Mouse (Mus musculus) spleen, postnatal 4 days (tissue): Measurements from ENCODE around the gene Ppih.

Experiments
- DNase-seq, 2 experiments: peaks; one replicate each; pipeline ENCODE4 v3.0.0; 2022; ENCODE audit warnings: low spot score in 2 of 2

The Ppih gene

DNA sequence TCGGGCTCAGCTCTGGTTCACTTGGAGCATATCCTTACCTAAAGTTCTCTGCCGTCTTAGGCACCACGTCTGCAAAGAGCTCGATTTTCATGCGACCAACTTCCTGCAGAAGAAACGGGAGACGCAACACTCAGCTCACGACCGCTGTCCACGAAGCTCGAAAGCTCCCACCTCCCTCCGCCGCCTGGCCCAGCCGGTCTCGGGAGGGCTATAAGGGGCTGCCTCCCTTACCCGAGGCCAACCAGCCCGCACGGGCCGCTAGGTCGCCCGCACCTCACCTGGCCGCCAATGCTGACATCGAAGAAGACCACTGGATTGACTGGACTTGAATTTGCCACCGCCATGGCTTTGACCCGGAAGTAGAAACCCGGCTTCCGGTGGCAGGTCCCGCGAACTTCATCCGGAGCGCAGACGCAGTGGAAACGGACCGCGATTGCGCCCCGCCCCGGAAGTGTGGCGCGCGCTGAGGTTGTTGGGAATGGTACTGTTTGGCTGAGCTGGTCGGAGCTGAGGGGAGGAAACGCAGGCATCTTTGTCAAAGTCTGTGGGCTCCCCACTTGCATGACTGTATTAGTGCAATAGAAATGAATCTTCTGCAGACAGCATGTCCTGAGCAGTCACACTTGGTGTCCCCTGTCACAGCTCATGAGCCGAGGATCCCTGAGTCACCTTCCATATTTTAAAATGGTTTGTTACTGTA, at the start of gene Ppih:
Gene Ppih, minus strand, starts transcription at position 416 of the 700 bp plus-strand sequence.
- peak; percentile 93 to 96 for DNase-seq

DNA sequence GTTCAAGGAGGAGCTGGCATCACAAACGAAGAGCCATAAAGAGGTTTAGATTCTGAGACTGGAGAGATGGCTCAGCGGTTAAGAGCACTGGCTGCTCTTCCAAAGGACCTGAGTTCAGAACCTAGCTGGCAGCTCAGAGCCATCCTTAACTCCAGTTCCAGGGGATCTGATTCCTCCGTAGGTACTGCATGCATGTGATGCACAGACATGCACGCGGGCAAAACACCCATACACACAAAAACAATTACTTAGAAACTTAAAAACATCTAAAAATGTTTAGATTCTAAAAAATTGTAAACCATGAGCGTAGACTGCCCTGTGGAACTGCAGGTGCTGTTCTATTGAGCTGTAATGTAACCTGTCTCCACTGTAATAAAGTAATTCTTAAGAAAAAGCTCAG, 49.1 kb upstream of the Ppih start:
- DNase-seq: no peak

DNA sequence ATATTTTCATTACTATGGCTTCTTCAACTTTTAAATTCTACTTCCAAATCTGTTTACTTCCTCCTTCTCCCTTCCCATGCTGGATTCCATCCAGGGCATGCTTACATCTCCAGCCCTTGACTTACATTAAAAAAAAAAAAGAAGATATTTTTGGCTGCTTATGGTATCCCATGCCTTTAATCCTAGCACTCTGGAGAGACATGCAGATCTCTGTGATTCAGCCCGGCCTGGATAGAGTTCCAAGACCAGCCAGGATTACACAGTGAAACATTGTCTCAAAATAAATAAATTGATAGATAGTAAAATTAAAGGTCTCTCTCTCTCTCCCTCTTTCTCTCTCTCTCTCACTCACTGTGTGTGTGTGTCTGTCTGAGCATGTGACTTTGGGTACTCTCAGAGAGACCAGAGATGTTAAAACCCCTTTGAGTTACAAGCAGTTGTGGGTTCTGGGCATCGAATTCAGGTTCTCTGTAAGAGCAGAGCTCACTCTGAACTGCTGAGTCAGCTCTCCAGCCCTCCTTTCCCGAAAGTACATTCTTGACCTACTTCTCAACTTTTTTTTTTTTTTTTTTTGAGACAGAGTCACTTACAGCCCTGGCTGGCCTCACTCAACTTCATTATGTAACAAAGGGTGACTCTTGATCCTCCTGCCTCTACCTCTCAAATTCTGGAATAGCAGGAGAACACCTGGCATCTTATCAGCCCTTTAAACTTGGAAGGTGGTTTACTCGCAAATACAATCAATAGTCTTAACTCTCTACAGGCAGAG, 46.6 kb upstream of the Ppih start:
- DNase-seq: no peak

DNA sequence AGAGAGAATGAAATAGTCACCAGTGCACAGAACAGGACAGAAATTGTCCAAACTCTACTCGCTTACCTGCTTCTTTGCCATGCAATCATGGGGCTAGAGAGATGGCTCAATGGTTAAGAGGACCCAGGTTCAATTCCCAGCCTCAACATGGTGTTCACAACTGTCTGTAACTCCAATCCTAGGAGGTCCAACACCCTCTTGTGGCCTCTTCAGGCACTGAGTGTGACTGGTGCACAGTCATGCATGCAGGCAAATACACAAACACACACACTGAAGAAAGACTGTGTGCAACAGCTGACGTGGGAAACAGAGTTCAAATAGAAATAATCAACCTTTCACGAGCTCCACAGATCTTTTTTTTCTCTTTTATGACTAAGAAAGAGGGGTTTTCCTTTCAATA, 41.9 kb upstream of the Ppih start:
- no peak for DNase-seq

DNA sequence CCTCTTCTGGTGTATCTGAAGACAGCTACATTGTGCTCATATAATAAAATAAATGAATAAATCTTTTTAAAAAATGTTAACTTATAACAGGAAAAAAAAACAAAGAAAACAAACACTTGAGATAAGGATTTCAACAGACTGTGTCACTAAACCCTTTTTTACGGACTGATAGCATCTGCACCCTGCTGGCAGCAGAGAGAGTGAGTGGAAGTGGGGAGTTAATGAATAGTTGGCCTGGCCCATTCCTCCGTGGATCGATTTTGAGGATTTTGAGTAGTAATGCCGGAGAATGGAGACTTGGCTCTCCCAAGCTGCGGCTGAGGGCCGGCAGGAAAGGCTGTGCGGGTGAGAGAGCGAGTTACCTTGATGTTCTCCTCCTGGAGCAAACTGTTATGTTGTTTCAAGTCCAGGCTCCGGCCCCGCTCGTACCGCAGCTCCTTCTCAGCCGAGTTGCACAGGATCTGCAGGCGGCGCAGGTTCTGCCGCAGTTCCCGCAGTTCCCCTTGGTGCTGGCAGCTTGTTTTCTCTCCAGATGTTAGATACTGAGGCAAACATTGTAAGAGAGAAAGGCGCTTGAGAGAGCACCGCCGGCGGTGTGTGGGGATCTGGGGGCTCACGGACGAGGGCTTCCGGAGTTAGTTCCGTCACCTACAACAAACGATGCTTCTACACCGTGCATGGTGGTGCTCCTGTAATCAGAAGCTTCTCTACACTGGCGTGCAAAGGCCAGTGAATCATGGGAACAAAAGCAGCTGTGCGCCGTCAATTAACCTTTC, 39.0 kb upstream of the Ppih start:
- no peak for DNase-seq

DNA sequence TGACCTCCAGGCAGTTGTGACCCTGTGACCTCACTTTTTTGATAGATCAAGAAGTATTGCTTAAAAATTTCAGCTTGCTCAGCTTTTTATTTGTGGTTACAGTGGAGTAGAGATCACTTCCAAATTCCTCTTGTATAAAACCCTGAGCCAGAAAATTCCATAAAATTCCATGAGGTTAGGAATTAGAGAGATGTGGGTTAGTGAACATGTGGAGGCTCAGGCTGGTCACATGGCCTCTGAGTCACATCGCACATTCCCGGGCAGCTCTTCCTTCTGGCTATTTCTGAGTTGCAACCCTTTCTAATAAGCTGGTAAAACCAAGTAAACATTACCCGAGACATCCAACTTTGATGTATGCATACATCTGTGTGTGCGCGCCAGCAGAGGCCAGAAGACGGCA, 25.2 kb upstream of the Ppih start:
- DNase-seq: no peak

DNA sequence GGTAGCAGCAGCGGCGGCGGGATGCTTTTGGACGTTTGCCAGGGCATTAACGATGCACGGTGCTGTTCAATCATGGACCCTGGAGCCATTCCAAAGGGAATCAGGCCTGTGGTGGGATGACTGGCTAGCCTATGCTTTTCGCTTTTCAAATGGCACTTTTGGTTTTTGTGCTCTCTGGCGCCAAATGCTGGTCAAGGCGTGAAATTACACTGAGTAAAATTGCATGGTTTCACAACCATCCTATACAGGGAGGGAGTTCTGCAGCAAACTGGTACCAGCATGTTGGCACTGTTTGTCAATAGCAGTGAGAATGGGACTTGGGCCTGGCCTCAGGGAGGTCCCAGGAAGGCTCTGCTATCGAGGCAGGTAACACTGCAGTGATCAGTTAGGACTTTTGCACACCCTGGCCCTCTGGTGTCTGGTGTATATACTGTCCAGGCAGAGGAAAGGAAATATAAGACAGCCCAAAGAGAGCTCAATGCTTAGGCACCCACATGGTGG, 18.6 kb upstream of the Ppih start:
- DNase-seq: peak in 1 of 2 experiments; percentile 70

DNA sequence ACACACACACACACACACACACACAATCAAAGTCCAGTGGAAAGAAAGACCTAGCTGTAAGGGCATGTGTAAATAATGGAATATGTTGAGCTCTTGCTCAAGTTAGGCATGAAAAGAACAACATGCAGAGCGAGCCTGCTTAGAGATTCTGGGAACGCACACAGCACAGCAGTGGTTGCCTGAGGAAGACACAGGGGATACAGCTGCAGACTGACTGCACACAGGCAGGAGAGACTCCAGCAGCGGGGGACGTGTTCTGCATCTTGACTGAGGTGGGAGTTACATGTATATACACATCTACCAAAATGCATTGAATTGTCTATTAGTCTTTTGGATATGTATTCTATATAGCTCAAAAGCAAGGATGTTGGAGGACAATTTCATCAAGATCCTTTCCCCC, 18.1 kb upstream of the Ppih start:
- DNase-seq: no peak

DNA sequence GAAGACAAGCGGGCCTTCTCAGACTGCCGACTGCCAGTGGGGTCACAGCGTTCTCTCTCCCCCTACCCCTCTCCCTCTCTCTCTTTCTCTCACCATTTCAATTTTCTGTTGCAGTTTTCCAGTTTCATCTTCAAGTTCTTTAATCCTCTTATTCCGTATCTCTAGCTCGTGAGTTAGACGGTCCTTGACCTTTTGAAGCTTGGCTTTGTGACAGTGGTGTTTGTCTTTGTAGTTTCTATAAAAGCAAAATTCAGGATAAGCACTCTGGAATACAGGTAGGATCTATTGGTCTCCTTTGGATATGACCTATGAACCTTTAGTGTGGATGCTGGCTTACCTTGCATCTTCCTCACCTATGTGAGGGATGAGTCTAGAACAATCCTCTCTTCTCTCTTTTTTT, 13.1 kb upstream of the Ppih start:
- DNase-seq: no peak

DNA sequence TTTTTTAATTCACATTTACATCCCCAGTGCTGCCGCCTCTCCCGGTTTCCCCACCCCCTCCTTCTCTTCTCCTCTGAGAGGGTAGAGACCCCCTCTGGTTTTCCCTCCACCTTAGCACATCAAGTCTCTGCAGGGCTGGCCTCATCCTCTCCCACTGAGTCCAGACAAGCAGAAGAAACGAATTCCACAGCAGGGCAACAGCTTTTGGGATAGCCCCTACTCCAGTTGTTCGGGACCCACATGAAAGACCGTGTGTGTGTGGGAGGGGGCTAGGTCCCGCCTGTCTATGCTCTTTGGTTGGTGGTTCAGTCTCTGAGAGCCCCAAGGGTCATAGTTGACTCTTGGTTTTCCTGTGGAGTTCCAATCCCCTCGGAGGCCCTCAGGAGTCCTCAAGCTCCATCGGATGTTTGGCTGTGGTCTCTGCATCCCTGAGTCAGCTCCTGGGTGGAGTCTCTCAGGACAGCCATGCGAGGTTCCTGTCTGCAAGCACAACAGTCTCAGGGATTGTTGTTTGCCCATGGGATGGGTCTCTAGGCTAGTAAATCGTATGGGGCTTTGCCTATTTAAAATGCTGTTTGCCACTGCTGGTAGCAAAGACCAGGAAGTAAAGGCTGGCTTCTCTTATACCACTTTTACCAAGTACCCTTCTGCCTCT, 677 bp upstream of the Ppih start:
- DNase-seq: no peak

DNA sequence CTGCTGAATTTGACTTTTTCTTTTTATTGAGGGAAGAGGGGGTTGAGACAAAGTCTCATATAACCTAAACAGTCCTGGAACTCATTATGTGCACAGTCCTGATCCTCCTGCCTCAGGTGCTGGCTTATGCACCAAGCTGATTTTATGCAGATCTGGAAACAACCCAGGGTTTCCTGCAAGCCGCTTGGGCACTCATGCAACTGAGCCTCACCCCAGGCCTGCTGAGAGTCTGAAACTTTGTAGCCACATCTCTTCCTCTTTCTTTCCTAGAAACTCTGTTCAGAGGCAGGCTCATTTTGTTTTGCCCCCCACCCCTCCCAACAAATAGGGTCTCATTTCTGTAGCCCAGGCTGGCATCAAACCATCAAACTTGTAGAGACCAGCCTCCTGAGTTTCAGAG, 6.6 kb downstream of the Ppih start:
- DNase-seq: no peak

DNA sequence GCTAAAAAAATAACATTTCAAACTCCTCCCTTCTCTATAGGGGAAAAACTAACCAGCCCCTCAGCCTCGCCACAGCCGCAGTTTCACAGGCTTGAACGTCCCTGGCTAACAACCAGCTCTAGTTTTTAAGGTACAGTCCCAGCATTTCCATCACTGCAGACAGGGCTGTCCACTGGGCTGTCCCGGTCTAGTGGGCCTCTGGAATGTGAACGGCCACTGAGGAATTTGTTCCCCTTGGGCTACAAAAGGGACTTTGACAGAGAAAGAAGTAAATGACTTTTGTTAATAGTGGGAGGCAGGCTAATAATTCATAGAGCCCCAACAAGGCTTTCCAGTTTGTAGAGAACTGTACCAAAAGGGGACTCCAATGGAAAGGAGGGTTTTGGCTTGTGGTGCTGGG, 14.9 kb downstream of the Ppih start:
- no peak for DNase-seq

DNA sequence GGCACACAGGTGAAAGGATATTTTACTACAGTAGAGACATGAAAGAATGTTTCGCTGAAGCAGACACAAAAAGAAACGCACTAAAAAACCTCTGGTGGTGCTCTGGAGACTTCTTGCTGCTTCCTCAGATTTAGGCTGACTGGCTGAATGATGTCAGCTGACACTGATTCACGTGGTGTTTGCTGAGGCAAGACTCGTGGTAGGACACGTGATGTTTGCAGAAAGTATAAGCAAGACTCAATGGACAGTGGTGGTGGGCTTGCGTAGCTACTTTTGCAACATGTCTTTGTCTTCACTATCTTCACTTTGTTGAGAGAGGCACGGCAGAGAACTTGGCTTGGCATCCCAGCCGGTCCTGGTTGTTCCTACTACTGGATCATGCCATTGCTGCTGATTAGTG, 17.1 kb downstream of the Ppih start:
- DNase-seq: no peak

DNA sequence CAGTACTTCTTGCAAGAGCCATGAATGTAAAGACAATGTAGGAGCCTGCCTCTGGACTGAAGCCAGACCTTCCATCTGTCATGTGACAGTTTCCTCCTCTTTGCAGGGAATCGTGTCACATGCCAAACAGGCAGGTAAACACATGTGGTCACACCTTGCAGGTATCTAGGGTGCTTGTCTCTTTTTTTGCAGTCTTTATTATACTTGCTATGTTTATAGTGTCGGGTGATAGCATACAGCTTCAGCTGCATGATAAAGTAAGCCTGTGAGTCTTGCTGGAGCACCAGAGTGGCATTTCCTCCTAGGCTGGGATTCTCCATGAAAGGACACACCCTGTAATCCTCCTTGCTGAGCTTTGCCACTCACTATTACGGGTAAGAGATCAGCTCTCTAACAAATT, 18.6 kb downstream of the Ppih start:
- DNase-seq: no peak

DNA sequence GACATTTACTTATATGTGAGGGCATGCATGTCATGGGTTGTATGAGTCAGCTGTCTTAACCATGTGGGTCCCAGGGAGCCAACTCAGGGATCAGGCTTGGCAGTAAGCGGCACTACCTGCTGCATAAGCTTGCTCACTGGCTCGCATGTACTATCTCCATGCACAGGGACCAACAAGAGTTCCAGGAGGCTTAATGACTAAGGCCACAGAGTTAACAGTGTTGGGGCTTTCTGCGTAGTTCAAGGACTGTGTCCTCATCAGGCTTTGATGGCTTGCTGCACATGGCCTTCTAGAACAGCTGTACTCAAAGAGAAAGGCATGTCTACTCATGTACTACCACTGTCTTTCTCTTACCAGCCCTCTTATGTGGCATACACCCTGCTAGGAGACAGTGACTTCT, 19.6 kb downstream of the Ppih start:
- no peak for DNase-seq

DNA sequence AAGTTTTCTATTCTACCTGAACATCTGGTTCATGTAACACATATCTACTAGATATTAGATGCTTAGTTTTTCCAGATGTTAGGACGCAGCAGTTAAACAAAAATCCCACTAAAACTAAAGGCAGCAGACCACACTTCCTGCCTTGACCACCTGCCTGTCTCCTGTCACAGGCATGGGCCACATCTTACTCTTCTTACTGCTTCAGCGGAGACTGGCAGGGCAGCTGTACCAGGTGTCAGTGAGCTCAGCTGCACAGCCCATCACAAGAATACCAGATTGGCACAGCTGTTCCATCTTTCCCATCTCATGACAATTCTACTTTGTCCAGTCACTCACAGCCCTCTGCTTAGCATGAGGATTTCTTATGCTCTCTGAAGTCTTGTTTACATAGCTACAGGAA, 23.0 kb downstream of the Ppih start:
- DNase-seq: no peak

DNA sequence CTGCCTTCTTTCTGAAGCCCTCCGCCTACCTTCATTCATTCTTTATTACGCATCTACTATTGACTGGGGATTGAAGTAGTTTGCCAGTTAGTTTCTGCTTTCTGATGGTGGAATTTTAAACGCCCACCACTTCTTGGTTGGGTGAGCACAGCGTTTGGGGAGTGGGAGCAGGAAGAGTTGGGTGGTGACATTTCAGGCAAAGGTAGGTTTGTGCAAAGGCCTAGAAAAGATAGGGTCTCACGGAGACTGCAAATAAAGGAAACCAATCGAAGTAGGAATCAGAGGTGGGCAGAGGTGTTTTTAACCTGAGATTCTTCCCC, 25.3 kb downstream of the Ppih start:
- no peak for DNase-seq

DNA sequence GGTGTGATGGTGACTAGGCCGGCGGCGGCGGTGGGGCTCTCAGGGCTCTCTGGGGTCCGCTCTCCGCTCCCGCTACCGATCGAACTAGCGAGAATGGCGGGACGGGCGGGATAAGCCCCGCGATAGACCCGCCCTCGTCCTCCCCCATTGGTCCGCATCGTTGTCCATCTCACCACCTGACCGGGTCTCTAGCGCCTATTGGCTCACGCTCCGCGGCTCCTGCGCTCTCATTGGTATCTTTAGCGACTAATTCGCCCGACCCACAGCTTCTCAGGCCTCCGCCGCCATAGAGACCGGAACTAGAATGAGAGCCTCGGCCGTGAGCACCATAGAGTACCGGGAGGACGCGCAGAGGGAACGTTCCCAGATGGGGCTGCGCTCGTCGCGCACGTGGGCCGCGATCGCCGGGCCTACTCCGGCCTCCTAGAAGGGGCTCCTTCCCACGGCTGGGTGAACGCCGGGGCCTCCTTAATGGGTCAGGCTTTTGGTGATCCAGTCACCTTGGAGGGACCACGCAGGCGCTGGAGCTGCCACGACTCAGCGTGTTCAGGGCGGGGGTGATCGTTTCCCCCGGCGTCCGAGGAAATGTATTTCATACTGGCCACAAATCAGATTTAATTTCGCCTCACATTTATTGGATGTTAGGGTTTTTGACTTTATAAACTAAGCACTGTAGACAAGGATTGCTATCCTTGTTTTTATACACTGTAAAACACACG, 25.8 kb downstream of the Ppih start, which contains the start of gene Ybx1:
Gene Ybx1, minus strand, starts transcription at position 190 of the 719 bp plus-strand sequence.
- DNase-seq: peak; percentile 100

DNA sequence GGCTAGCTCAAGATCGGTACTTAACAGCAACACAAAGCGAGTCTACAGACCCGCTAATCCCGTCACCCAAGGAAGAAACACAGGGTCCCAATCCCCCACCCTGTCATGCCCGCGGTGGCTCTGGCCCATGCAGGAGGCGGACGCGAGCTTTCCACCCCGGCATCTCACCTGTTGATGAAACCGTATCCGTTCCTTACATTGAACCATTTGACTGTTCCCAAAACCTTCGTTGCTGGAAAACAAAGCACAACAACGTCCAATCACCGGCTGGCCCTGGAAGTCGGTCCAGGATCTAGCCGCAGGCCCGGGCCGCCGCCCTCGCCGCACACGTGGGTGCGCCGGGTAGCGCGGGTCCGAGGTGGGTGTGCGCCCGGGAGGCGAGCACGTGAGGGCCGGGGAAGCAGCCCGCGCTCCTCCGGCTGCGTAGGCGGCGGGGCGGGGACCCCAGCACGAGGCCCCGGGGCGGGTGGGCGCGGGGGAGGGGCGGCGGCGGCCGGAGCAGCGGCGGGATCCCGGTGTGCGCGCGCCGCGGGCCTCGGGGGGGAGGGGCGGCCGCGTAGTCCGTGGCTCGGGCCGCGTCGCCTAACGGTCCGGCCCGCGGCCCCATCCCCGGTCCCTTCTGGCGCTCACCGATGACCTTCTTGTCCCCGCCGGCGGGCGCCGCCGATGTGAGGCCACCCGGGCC, 26.6 kb downstream of the Ppih start:
- peak; percentile 39 to 75 for DNase-seq

DNA sequence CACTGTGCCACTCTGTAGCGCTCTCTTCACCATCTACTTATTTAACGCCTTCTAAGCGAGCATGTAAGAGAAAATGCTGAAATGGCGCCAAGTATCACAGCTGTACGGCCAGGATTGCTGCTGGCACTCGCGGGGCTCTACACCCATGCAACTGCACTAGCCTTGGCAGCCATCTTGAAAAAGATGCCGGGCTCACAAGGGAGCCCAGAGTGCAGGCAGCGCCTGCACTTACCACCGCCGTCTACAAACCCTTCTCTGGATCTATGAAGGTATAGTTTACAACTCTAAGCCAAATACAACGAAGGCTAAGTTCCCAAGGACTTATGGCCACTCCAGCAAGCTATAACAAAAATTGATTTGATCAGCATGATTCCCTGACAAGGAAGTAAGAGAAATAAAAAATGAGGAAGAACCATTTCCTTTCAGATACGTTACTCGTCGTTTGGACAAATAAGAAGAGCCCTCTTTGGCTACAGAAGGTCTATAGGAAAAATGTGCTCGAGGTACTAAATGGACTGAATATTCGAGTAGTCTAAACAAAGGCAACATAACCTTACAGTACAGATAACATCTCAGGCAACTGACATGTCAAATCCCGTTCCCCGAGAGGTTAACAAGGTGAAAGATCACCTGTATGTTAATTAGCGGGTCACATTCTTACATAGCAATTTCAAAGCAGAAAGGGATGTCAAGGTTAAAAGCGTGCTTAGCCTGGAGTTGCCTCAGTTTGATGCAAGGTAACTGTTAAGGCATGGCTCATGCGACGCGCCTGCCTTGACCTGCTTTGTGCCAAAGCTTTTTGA, 27.4 kb downstream of the Ppih start:
- DNase-seq: peak; percentile 56 to 72
